Mouse (Mus musculus): Measurements from ENCODE around the gene Hipk2. TPM values are rescaled to one million over a fixed set of nuclear protein-coding genes. Genes with fewer than 3 reads are reported as not detected.

The Hipk2 gene
- polyA plus RNA-seq, 1 experiment, result 33.9 TPM

DNA sequence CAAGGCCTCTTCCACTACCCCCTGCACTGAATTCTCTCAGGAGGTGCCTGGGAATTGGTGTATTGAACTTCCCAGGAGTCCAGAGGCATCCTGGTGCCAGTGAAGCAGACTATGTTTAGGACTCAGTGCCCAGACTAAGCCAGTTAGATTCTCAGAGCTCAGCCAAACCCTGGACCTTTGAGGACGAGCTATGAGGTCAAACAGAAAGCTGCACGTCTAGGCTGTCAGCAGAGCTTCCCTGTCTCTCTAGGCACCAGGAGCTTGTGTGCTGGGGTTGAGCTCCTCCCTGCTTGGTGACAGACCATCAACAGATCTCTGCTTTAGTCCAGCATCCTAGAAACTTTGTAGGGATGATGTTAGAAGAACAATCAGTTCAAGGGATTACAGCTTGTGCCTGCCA, 174.5 kb downstream of the Hipk2 start:
- Histone ChIP-seq H3K4me1 (ENCODE audit: control insufficient read depth, insufficient read depth, low read length) (no peaks in the 10 kb centered on the region), H3K36me3 (ENCODE audit: control insufficient read depth, insufficient read depth, low read length) (peaks cover 5% of the 10 kb centered on the region; the same call in 1 of the 2 replicates), H3K27me3 (ENCODE audit: control insufficient read depth, insufficient read depth, low read length) (no peaks in the 10 kb centered on the region), H3K4me3 (ENCODE audit: control insufficient read depth, low read depth, low read length) (no peak overlapping the region; the same call in none of the 2 replicates), H3K27ac (ENCODE audit: control insufficient read depth, insufficient read depth, low read depth, low read length) (no peak overlapping the region)
- no peak for TF ChIP-seq CTCF (IDR thresholded peaks at IDR 0.05; ENCODE audit: control insufficient read depth, insufficient read depth, insufficient replicate concordance, low read depth, low read length)
- TF ChIP-seq POLR2A (IDR thresholded peaks at IDR 0.05; ENCODE audit: control insufficient read depth, low read depth, low read length), result no peak

DNA sequence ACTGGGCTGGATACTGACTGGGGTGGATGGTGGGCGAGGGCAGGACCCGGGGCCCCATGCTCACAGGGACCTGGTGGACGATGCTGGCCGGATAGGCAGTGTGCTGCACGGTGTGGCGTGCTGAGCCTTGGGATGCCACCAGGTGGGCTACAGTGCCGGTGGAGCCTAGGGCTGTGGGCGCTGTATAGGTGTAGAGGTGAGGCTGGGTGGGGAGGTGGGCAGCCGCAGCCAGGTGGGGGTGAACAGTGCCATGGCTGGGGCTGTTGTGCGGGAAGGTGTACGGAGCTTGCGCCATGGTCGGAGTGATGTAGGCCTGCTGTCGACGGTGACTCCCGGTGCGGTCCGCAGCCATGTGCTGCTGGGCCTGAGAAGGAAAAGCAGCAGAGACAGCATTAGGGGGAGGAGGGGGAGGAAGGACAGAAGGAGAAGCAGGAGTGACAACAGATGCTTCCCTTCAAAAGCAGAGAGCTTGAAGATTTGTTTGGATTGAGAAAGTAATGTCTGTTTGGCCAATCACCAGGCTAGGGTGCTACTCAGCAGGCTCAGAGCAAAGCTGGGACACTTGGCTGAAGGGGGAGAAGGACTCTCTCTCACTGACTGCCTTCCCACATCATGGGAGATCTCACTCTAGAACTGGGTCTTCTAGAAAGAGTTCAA, 177.6 kb downstream of the Hipk2 start:
- H3K27me3 ChIP-seq (ENCODE audit: control insufficient read depth, insufficient read depth, low read length), result no peaks in the 10 kb centered on the region
- H3K4me1 ChIP-seq (ENCODE audit: control insufficient read depth, insufficient read depth, low read length), result no peaks in the 10 kb centered on the region
- no peak overlapping the region for H3K4me3 ChIP-seq (ENCODE audit: control insufficient read depth, low read depth, low read length)
- peaks cover 5% of the 10 kb centered on the region for H3K36me3 ChIP-seq (ENCODE audit: control insufficient read depth, insufficient read depth, low read length)
- H3K27ac ChIP-seq (ENCODE audit: control insufficient read depth, insufficient read depth, low read depth, low read length), result no peak overlapping the region
- TF ChIP-seq POLR2A (IDR thresholded peaks at IDR 0.05; ENCODE audit: control insufficient read depth, low read depth, low read length) (no peak), CTCF (IDR thresholded peaks at IDR 0.05; ENCODE audit: control insufficient read depth, insufficient read depth, insufficient replicate concordance, low read depth, low read length) (no peak)

- Histone ChIP-seq H3K4me3 (ENCODE audit: control insufficient read depth, low read depth, low read length) (no peak overlapping the region), H3K27ac (ENCODE audit: control insufficient read depth, insufficient read depth, low read depth, low read length) (no peak overlapping the region), H3K4me1 (ENCODE audit: control insufficient read depth, insufficient read depth, low read length) (no peaks in the 10 kb centered on the region), H3K27me3 (ENCODE audit: control insufficient read depth, insufficient read depth, low read length) (no peaks in the 10 kb centered on the region), H3K36me3 (ENCODE audit: control insufficient read depth, insufficient read depth, low read length) (peaks cover 1% of the 10 kb centered on the region)
- TF ChIP-seq CTCF (IDR thresholded peaks at IDR 0.05; ENCODE audit: control insufficient read depth, insufficient read depth, insufficient replicate concordance, low read depth, low read length) (no peak), POLR2A (IDR thresholded peaks at IDR 0.05; ENCODE audit: control insufficient read depth, low read depth, low read length) (no peak)
Measured at GRCm38 (mm10) chr6:38696570-38696969, 179.4 kb downstream of the Hipk2 start.

DNA sequence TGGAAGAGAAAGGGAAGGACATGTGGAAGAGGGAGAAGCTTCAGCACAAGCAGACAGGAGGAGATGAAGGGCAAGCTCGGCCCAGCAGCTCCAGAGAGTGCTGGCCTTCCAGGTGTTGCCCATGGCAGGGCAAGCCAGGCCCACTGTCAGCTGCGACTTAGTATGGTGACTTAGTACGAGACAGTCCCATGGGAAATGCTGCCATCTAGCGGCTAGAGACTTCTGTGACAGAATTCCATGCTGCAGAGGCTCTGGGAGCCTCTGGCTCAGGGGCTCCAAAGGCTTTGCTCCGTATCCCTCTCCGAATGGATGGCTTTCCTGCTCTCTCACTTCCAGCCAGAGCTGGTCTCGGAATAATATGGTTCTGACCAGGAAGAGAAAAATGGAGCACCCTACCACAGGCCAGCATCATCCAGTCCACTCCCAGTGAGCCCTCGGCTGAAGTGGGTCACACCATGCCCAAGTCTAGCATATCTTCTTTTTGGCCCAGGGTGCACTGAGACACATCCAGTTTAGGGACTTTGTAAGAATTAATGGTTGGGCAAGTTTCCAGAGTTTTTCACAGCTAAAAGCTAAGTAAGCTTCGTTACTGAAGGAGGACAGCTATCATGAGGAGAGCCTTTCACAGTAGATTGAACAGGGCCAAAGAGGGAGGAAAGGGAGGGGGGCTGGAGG, 180.4 kb downstream of the Hipk2 start:
- H3K27ac ChIP-seq (ENCODE audit: control insufficient read depth, insufficient read depth, low read depth, low read length), result no peak overlapping the region
- no peak overlapping the region for H3K4me3 ChIP-seq (ENCODE audit: control insufficient read depth, low read depth, low read length)
- no peaks in the 10 kb centered on the region for H3K4me1 ChIP-seq (ENCODE audit: control insufficient read depth, insufficient read depth, low read length)
- peaks cover 1% of the 10 kb centered on the region for H3K36me3 ChIP-seq (ENCODE audit: control insufficient read depth, insufficient read depth, low read length)
- H3K27me3 ChIP-seq (ENCODE audit: control insufficient read depth, insufficient read depth, low read length), result no peaks in the 10 kb centered on the region
- no peak for TF ChIP-seq POLR2A (IDR thresholded peaks at IDR 0.05; ENCODE audit: control insufficient read depth, low read depth, low read length)
- peak; percentile 47; the same call in 1 of the 2 replicates for TF ChIP-seq CTCF (IDR thresholded peaks at IDR 0.05; ENCODE audit: control insufficient read depth, insufficient read depth, insufficient replicate concordance, low read depth, low read length)

DNA sequence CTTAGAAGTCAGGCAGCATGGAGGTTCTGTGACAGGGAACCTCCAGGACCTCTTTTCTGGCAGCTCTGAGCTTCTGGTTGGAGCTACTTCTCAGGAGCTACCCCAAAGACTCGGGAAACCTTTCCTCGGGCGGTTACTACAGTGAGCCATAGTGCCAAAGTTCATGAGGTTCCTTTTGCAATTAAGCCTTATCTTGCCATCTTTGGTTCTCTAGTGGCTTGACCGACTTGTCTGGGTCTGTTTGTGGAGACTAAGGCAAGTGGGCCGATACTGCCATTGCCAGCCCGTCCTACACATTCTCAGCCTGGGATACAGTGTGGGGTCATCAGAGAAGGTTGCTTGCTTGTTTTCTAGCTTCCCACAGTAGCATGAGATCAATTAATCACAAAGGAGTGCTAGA, 183.4 kb downstream of the Hipk2 start:
- H3K27ac ChIP-seq (ENCODE audit: control insufficient read depth, insufficient read depth, low read depth, low read length), result no peak overlapping the region
- H3K36me3 ChIP-seq (ENCODE audit: control insufficient read depth, insufficient read depth, low read length), result no peaks in the 10 kb centered on the region; the same call in 1 of the 2 replicates
- no peak overlapping the region for H3K4me3 ChIP-seq (ENCODE audit: control insufficient read depth, low read depth, low read length)

GRCm38 (mm10) chr6:38691052-38691451, 184.9 kb downstream of the Hipk2 start:
- Histone ChIP-seq H3K27ac (ENCODE audit: control insufficient read depth, insufficient read depth, low read depth, low read length) (no peak overlapping the region), H3K4me1 (ENCODE audit: control insufficient read depth, insufficient read depth, low read length) (0 out of 2 replicates have a peak, but pooled peaks cover 3% of the 10 kb centered on the region), H3K27me3 (ENCODE audit: control insufficient read depth, insufficient read depth, low read length) (no peaks in the 10 kb centered on the region), H3K36me3 (ENCODE audit: control insufficient read depth, insufficient read depth, low read length) (no peaks in the 10 kb centered on the region), H3K4me3 (ENCODE audit: control insufficient read depth, low read depth, low read length) (no peak overlapping the region)
- TF ChIP-seq CTCF (IDR thresholded peaks at IDR 0.05; ENCODE audit: control insufficient read depth, insufficient read depth, insufficient replicate concordance, low read depth, low read length) (no peak), POLR2A (IDR thresholded peaks at IDR 0.05; ENCODE audit: control insufficient read depth, low read depth, low read length) (no peak)

More for the DNA sequence above, 183.4 kb downstream of the Hipk2 start:
- H3K27me3 ChIP-seq (ENCODE audit: control insufficient read depth, insufficient read depth, low read length), result no peaks in the 10 kb centered on the region
- no peaks in the 10 kb centered on the region for H3K4me1 ChIP-seq (ENCODE audit: control insufficient read depth, insufficient read depth, low read length)
- TF ChIP-seq CTCF (IDR thresholded peaks at IDR 0.05; ENCODE audit: control insufficient read depth, insufficient read depth, insufficient replicate concordance, low read depth, low read length), result no peak
- no peak for TF ChIP-seq POLR2A (IDR thresholded peaks at IDR 0.05; ENCODE audit: control insufficient read depth, low read depth, low read length)

DNA sequence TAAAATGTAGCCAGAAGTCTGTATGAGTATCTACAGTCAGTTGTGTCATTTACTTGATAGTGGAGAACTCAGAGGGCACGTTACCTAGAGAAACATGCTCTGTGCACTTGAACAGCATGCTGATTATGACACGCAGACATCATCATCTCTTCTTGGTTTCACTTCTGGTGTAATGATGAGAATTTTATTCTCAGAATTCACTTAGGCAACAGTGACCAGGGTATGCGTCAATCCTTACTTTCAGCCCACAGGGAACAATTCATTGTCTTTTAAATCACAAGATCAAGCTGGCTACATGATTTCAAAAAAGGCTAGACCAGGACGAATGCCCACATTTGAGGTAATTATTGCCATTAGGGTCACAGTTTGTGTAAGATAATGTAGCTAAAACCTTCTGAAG, 185.3 kb downstream of the Hipk2 start:
- TF ChIP-seq CTCF (IDR thresholded peaks at IDR 0.05; ENCODE audit: control insufficient read depth, insufficient read depth, insufficient replicate concordance, low read depth, low read length) (no peak), POLR2A (IDR thresholded peaks at IDR 0.05; ENCODE audit: control insufficient read depth, low read depth, low read length) (no peak)
- no peak overlapping the region for H3K27ac ChIP-seq (ENCODE audit: control insufficient read depth, insufficient read depth, low read depth, low read length)
- H3K4me1 ChIP-seq (ENCODE audit: control insufficient read depth, insufficient read depth, low read length), result 0 out of 2 replicates have a peak, but pooled peaks cover 3% of the 10 kb centered on the region
- H3K36me3 ChIP-seq (ENCODE audit: control insufficient read depth, insufficient read depth, low read length), result no peaks in the 10 kb centered on the region
- no peaks in the 10 kb centered on the region for H3K27me3 ChIP-seq (ENCODE audit: control insufficient read depth, insufficient read depth, low read length)
- no peak overlapping the region for H3K4me3 ChIP-seq (ENCODE audit: control insufficient read depth, low read depth, low read length)

Data from testis, adult 2 months (tissue).